Mouse (Mus musculus): Measurements from ENCODE around the gene Fsd1l.

Fsd1l gene

DNA sequence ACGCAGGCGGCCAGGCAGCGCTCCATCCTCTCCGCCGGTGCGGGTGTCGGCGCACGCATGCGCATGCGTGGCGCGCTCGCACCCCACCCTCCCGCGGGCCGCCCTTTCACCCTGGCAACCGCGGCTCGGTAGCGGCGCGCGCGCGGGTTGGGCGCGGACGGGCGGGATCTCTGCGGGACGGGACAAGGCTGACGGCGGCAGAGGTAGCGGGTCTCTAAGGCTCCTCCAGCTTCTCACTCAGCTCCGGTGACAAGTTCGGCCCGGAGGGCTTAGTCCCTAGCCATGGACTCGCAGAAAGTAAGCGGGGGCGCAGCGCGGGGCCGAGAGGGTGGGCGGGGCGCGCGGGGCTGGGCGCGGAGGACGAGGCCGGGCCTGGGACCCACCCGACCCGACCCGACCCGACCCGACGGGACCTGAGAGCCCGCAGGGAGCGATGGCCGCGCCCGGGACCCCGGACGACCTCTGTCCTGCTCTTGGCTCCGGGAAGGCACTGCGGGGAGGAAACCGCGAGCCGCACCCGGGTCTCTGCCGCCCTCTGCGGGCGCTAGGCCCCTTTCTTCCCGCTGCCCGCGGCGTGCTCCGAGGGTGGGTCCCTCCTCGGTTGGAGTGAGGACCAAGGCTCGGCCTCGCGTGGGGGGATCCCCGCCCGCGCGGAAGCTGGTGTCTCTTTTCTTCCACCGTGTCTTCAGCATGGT lies at the start of gene Fsd1l:
Fsd1l (plus strand) TSS at position 156 of the 695 bp plus-strand sequence.
- DNase-seq (ENCODE audit: extremely low read depth, low read depth, low spot score) = no peak

- no peak for DNase-seq (ENCODE audit: extremely low read depth, low read depth, low spot score)
Observed at GRCm38 (mm10) chr4:53587676-53588075, 43.6 kb upstream of the Fsd1l start.

DNA sequence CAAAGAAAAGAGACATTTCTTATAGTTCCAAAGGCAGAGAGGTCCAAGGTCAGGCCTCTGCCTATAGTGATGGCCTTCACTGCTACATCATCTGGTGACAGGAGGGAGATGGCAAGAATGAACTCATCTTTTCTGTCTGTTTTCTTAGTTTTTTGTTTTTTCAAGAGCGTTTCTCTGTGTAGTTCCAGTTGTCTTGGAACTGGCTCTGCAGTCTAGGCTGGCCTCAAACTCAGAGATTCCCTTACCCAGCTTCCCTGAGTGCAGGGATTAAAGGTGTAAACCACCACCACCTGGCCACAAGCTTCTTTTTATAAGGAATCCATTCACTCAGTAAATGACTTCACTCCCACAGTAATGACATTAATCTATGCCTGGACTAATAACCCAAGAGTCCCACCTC lies 42.3 kb upstream of the Fsd1l start:
- no peak for DNase-seq (ENCODE audit: extremely low read depth, low read depth, low spot score)

DNA sequence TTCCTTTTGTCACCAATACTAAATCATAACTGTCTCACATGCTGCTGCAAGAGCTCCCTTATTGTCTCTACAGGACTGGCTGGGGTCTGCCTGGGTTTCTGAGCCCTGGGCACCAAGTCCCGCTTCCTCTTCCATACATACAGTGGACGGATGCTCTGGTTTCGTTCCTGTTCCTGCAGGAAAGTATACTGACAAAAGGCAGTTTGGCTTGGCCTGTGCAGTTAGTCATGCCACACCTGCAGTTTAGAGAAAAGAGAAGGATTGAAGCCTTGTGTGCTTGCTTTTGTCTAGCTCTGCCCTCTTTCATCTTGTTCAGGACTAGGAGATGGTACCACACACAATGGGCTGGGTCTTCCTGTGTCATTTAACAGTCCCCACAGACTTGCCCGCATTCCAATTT lies 41.8 kb upstream of the Fsd1l start:
- no peak for DNase-seq (ENCODE audit: extremely low read depth, low read depth, low spot score)

GRCm38 (mm10) chr4:53590163-53590562 lies 41.1 kb upstream of the Fsd1l start:
- DNase-seq (ENCODE audit: extremely low read depth, low read depth, low spot score) = no peak

GRCm38 (mm10) chr4:53590691-53591447 lies 40.4 kb upstream of the Fsd1l start:
- no peak for DNase-seq (ENCODE audit: extremely low read depth, low read depth, low spot score)

GRCm38 (mm10) chr4:53591536-53591935 lies 39.7 kb upstream of the Fsd1l start:
- DNase-seq (ENCODE audit: extremely low read depth, low read depth, low spot score) = no peak

- DNase-seq (ENCODE audit: extremely low read depth, low read depth, low spot score) = no peak
Observed at GRCm38 (mm10) chr4:53591941-53592340, 39.3 kb upstream of the Fsd1l start.

DNA sequence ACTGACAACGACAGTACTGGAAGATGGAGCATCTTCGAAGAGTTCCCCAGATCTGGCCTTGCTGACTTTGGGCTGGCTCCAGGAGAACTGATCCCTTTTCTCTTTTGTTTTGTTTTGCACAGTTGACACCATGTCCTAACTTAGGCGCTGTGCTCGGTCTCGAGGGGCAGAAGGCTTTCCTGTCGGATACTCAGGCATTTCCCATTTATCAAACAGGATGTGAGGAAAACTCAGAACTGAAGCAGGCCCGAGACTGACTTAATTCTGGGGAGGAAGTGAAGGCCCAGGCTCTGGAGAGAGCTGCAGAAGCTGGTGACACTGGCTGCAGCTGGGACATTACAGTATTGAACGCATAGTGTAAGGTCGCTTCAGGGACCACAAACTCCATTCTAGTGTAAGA lies 38.9 kb upstream of the Fsd1l start:
- no peak for DNase-seq (ENCODE audit: extremely low read depth, low read depth, low spot score)

DNA sequence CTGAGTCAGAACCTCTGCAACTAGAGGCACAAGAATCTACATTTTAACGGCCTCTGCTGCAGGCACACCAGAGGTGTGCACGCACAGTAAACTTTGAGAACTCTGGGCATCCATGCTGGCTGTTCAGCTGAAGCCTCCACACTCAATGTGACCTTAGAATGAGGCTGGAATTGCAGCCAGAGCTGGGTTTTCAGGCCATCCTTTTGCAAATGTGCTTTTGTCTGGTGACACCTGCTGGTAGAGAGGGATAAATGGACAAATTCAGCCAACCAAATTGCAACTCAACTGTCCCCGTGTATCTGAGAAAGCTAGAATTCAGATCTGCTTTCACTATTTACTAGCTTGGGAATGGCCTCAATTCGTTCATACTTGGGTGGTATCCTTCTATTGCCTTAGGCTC lies 37.1 kb upstream of the Fsd1l start:
- peak; percentile 5 for DNase-seq (ENCODE audit: extremely low read depth, low read depth, low spot score)

DNA sequence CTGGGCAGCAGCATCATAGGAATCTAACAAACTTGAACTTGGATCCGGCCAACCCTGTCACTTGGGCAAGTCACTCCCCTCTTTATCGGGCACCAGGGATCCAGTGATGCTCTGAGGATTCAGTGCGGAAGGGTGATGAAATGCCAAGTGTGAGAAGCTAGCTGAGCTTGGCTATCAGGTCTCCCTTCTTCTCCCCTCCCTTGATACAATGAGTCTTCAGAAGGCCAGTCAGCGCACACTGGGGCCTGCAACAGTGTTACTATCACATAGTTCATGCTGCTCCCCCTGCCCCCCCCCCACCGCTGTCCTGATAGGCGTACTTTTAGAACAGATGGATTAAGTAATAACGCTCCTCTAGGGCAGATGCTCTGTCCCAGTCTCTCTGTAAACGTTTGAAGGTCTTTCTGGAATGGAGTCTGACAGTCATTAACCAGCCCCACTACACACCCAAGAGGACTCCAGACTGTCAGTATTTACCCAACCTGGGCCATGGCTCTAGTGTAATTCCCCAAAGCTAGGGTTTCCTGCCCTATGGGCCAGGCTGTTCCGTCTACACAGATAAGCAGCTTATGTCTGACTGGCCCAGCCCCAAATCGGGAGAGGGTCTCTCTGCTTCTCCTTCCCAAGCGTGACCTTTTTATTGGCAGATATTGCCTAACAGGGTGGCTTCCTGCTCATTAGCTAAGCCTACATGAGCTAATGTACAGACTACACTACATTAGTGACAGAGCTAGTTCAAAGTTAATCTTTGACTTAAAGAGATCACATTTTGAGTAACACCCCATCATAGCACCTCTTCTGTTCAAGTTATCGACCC lies 35.8 kb upstream of the Fsd1l start:
- no peak for DNase-seq (ENCODE audit: extremely low read depth, low read depth, low spot score)

- no peak for DNase-seq (ENCODE audit: extremely low read depth, low read depth, low spot score)
Observed at GRCm38 (mm10) chr4:53596063-53596895, 35.0 kb upstream of the Fsd1l start.

DNA sequence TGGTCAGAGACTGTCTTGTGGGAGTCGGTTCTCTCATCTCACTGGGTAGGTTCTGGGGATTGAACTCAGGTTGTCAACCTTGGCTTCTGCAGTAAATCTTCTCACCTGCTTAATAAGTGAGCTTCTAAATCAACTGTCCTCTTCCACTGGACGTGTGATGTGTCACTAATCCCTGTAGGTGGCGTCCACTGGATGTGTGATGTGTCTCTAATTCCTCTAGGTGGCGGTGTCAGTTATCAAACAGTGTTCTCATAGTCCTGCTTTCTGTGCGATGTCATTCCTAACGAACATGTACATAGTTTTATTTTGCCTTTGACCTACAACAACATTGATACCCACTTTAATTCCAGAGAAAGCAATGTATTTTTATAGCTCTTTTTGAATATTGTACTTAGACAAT lies 30.8 kb upstream of the Fsd1l start:
- peak; percentile 4 for DNase-seq (ENCODE audit: extremely low read depth, low read depth, low spot score)

DNA sequence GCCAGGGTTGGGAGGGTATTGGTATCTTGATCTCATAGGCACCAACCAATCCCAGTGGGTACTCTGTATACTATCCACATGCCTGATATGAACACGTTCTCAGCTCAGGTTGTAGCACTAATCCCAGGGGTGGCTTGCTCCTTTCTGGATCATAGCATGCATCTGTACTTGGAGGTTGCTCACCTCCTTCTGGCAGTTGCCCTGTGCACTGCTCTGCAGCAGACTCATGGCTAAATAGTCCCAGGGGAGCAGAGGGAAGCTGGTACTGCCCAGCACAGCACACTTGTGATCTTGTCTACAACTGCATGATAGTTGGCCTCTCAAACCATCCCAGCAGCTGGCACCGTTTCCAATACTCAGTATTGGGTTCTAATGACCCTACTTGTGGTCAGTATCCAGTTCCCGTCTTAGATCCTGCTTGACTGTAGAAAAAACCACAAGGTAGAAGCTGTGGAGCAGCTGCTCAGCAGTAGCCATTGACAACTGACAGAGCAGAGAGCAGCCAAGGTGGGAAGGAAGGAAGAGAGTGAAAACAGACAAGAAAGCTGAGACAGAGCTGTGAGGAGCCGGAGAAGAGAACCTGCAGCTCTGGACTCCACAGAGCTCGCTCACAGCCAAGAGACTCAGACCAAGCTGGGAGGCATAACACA lies 16.6 kb upstream of the Fsd1l start:
- DNase-seq (ENCODE audit: extremely low read depth, low read depth, low spot score) = no peak

- DNase-seq (ENCODE audit: extremely low read depth, low read depth, low spot score) = no peak
Observed at GRCm38 (mm10) chr4:53617968-53618367, 13.3 kb upstream of the Fsd1l start.

GRCm38 (mm10) chr4:53620104-53620503 lies 11.2 kb upstream of the Fsd1l start:
- DNase-seq (ENCODE audit: extremely low read depth, low read depth, low spot score) = no peak

GRCm38 (mm10) chr4:53621084-53621483 lies 10.2 kb upstream of the Fsd1l start:
- DNase-seq (ENCODE audit: extremely low read depth, low read depth, low spot score) = no peak

DNA sequence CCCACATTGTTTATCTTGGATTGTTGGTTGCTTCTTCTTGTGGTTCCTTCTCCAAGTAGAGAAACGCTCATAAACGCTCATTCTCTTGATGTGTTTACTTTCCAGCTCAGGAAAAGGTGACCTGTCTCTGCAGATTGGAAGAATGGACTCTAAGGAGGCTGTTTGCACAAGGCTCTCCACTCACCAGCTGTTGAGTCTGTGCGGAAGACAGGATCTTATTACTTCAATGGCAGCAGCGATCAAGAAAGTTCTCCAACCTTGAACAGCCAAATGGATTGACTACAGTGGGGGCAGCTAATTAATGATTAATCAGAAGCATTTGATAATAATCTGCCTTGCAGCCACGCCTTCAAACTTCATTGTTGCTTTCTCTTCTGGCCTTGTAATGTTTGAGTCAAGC lies 9.8 kb upstream of the Fsd1l start:
- DNase-seq (ENCODE audit: extremely low read depth, low read depth, low spot score) = no peak

GRCm38 (mm10) chr4:53623711-53624110 lies 7.6 kb upstream of the Fsd1l start:
- DNase-seq (ENCODE audit: extremely low read depth, low read depth, low spot score) = no peak

GRCm38 (mm10) chr4:53624816-53625215 lies 6.5 kb upstream of the Fsd1l start:
- no peak for DNase-seq (ENCODE audit: extremely low read depth, low read depth, low spot score)

Data from fat pad, adult 2 months (tissue).